Mouse (Mus musculus) Patski (cell line): ENCODE measurements around the gene Pllp. TPM values are rescaled to one million over a fixed set of nuclear protein-coding genes. Genes with fewer than 3 reads are reported as not detected.
A peak's percentile ranks its signal among the peaks of the same experiment; 100 is the strongest.

Experiments used
- ATAC-seq: fragments of 100-300 bp; one replicate; pipeline ENCODE4 v1.8.0; 2021
- CTCF ChIA-PET: fragments of 350-600 bp; sonication (Branson Sonifier 250); formaldehyde crosslinking; loops from one replicate; lab custom pipeline; 2022; ENCODE audit warnings: inconsistent platforms; lab: Charles Lee
- POLR2A ChIA-PET: fragments of 350-600 bp; sonication (Branson Sonifier 250); formaldehyde crosslinking; loops from one replicate; lab custom pipeline; 2022; ENCODE audit warnings: antibody characterized with exemption, inconsistent platforms; lab: Charles Lee
- DNase-seq: peaks from one replicate; pipeline ENCODE4 v3.0.0-alpha.2; 2011; ENCODE audit warnings: low read depth, low spot score
- H3K27me3 ChIP-seq: fragments of 371-371 bp; one replicate; pipeline ENCODE4 v1.5.1; 2021
- CTCF ChIP-seq: fragments of 100-300 bp; IDR thresholded peaks from one replicate; pipeline ENCODE4 v1.5.1; 2021
- in situ Hi-C: fragments of 300-500 bp; cut with MboI; formaldehyde crosslinking; loops from 3 replicates; pipeline ENCODE4 v1.11.1; 2018; ENCODE audit warnings: low pct_unique_long_range_greater_than_20kb, mixed read lengths
- polyA plus RNA-seq: library from polyadenylated mRNA; unstranded; gene quantifications from one replicate; pipeline ENCODE4 v1.2.3, GENCODE M21; 2021

Gene Pllp
- polyA plus RNA-seq, 1 experiment from 2014 or later: 0.56 TPM

DNA sequence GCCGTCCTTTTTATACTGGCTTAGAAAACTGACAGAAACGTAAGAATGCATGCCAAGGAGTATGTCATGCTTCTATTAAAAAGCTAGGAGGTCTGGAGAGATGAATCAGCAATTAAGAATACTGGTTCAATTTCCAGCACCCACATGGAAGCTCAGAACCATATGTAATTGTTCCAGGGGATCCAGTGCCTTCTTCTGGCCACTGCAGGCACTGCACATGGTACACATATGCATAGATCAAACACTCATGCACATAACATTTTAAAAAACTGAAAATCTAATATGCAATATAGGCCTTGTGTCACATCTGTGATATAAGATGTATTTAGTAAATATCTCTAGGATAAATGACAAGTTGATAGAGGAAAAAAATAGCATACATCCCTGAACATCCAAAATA, 38.0 kb downstream of the Pllp start:
- no peaks in the 10 kb centered on the region for H3K27me3 ChIP-seq
- CTCF ChIA-PET: interaction anchor here (0.7 to 1.7 kb wide), 3 partner anchors 12 to 28 kb away, joined by 3 to 4 read pairs (median 4); no protein-coding TSS in a partner anchor
- peak; percentile 57 for TF ChIP-seq CTCF

DNA sequence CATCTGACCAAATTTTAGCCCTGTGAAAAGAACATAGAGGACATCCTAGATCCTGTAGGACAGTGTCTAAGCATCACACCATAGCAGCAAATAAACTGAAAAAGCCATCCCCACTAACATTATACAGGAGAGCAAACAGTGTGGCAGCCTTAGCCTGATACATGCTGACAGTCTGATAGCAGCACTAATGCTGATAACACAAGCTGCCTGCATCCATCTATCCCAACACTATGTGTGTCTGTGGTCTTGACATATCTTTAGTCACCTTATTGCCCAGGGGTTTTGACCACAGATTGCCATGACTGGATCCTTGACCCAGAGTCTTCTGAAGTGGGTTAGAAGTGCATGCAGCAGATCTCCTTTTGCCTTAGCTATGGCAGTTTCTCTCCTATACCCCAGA, 41.1 kb downstream of the Pllp start:
- H3K27me3 ChIP-seq: no peaks in the 10 kb centered on the region
- POLR2A ChIA-PET: no interaction called here
- ATAC-seq (no peak), DNase-seq (no peak)
- TF ChIP-seq CTCF: no peak
- CTCF ChIA-PET: interaction anchor here (1.1 to 1.4 kb wide), 2 partner anchors 9 to 10 kb away, joined by 3 read pairs; no protein-coding TSS in a partner anchor
- in situ Hi-C loops: no loop called here

More for the DNA sequence above, 38.0 kb downstream of the Pllp start:
- in situ Hi-C loops: no loop called here
- POLR2A ChIA-PET: no interaction called here
- no peak for DNase-seq
- no peak for ATAC-seq

- H3K27me3 ChIP-seq: no peaks in the 10 kb centered on the region
- POLR2A ChIA-PET: no interaction called here
- in situ Hi-C loops: no loop called here
- no peak for ATAC-seq
- DNase-seq: no peak
- CTCF ChIA-PET: no interaction called here
- no peak for TF ChIP-seq CTCF
Measured at GRCm38 (mm10) chr8:94652951-94653350, 43.1 kb downstream of the Pllp start.

DNA sequence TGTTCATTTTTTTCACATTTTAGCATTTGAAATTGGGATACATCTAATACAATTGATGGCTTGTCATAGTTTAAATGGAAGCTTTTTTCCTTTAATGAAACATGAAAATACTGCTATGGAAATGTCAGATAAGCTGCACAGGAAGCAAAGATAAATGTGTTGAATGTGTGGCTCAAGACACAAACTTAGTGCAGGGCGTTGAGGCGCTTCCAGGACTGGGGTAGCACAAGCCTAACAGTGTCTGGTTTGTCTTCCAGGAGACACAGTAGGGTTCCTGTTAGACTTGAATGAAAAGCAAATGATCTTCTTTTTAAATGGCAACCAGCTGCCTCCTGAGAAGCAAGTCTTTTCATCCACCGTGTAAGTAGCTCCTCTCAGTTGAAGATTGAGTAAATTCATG, 46.6 kb downstream of the Pllp start:
- ChIA-PET CTCF (interaction anchor here (0.8 to 1.8 kb wide), 3 partner anchors 12 to 20 kb away, joined by 3 to 4 read pairs (median 4); no protein-coding TSS in a partner anchor), POLR2A (no interaction called here)
- ATAC-seq (no peak), DNase-seq (no peak)
- in situ Hi-C loops: no loop called here
- TF ChIP-seq CTCF: no peak
- no peaks in the 10 kb centered on the region for H3K27me3 ChIP-seq

- CTCF ChIA-PET: interaction anchor here (1.4 kb wide), 1 partner anchor 11 kb away, joined by 3 read pairs; no protein-coding TSS in a partner anchor
Measured at GRCm38 (mm10) chr8:94646165-94646564, 49.9 kb downstream of the Pllp start.

GRCm38 (mm10) chr8:94645202-94645601, 50.9 kb downstream of the Pllp start:
- no peak for TF ChIP-seq CTCF
- H3K27me3 ChIP-seq: no peaks in the 10 kb centered on the region
- ATAC-seq (no peak), DNase-seq (no peak)
- ChIA-PET CTCF (interaction anchor here (0.9 kb wide), 1 partner anchor 10 kb away, joined by 3 read pairs; no protein-coding TSS in a partner anchor), POLR2A (no interaction called here)
- in situ Hi-C loops: no loop called here

More at GRCm38 (mm10) chr8:94646165-94646564, 49.9 kb downstream of the Pllp start:
- no peak for TF ChIP-seq CTCF
- no peaks in the 10 kb centered on the region for H3K27me3 ChIP-seq
- DNase-seq: no peak
- POLR2A ChIA-PET: interaction anchor here (0.5 kb wide), 1 partner anchor 8 kb away, joined by 6 read pairs; no protein-coding TSS in a partner anchor
- no peak for ATAC-seq
- in situ Hi-C loops: no loop called here

- CTCF ChIA-PET: interaction anchor here (0.7 kb wide), 1 partner anchor 15 kb away, joined by 3 read pairs; no protein-coding TSS in a partner anchor
- POLR2A ChIA-PET: no interaction called here
- H3K27me3 ChIP-seq: no peaks in the 10 kb centered on the region
- peak; percentile 22 for TF ChIP-seq CTCF
- no peak for DNase-seq
- in situ Hi-C loops: no loop called here
- ATAC-seq: no peak
Measured at GRCm38 (mm10) chr8:94641938-94642337, 54.1 kb downstream of the Pllp start.

GRCm38 (mm10) chr8:94641183-94641582, 54.9 kb downstream of the Pllp start:
- TF ChIP-seq CTCF: no peak
- no peak for DNase-seq
- H3K27me3 ChIP-seq: no peaks in the 10 kb centered on the region
- in situ Hi-C loops: no loop called here
- ChIA-PET POLR2A (no interaction called here), CTCF (interaction anchor here (0.7 kb wide), 1 partner anchor 15 kb away, joined by 3 read pairs; no protein-coding TSS in a partner anchor)
- ATAC-seq: no peak

- DNase-seq (no peak), ATAC-seq (no peak)
- no peak for TF ChIP-seq CTCF
- CTCF ChIA-PET: no interaction called here
- H3K27me3 ChIP-seq: no peaks in the 10 kb centered on the region
- in situ Hi-C loops: no loop called here
- POLR2A ChIA-PET: interaction anchor here (0.6 kb wide), 1 partner anchor 26 kb away, joined by 3 read pairs; no protein-coding TSS in a partner anchor
Measured at GRCm38 (mm10) chr8:94634211-94634610, 61.9 kb downstream of the Pllp start.

DNA sequence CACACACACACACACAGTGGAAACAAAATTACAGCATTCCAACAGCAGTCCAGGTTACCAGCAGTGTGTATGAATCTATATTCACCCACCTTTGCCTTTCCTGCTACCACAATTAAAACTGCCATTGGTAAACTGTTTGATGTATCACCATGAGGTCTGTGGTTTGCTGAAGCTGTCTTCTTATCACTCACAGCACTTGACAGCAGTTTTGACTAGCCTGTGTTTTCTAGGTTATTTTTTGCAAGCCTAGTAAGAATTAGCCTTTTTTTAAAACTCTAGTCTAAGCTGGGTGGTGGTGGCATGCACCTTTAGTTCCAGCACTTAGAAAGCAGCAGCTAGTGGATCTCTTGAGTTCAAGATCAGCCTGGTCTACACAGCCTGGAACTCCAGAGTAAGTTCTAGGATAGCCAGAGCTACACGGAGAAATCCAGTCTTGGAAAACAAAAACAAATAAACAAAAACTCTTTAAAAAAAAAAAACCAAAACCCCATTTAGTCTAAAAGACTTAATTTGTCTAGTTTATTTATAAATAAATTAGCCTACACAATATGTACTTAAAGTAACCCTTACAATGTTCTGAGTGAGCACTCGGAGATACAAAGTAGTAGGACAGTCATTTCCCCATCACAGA, 62.4 kb downstream of the Pllp start:
- in situ Hi-C loops: no loop called here
- DNase-seq: no peak
- ChIA-PET CTCF (no interaction called here), POLR2A (interaction anchor here (0.6 kb wide), 1 partner anchor 19 kb away, joined by 4 read pairs; no protein-coding TSS in a partner anchor)
- H3K27me3 ChIP-seq: no peaks in the 10 kb centered on the region
- no peak for TF ChIP-seq CTCF
- ATAC-seq: no peak

Other genes with a start within 250 kb of the Pllp start
- 51.2 TPM for gene Cpne2, start 163.3 kb downstream of the Pllp start, polyA plus RNA-seq
- gene Rspry1, start 94.3 kb downstream of the Pllp start, polyA plus RNA-seq: 25.9 TPM
- 75.9 TPM for gene Fam192a, start 94.3 kb downstream of the Pllp start, polyA plus RNA-seq
- gene Arl2bp, start 29.7 kb downstream of the Pllp start, polyA plus RNA-seq: 103 TPM
- gene Ccl22, start 49.3 kb upstream of the Pllp start, polyA plus RNA-seq: not detected
- gene Cx3cl1, start 75.7 kb upstream of the Pllp start, polyA plus RNA-seq: 38.7 TPM
- 14.5 TPM for gene Ccl17, start 114.2 kb upstream of the Pllp start, polyA plus RNA-seq
- gene Coq9, start 142.0 kb upstream of the Pllp start, polyA plus RNA-seq: 114 TPM
- gene Ciapin1, start 142.1 kb upstream of the Pllp start, polyA plus RNA-seq: 128 TPM
- gene Polr2c, start 161.2 kb upstream of the Pllp start, polyA plus RNA-seq: 110 TPM
- gene Dok4, start 180.1 kb upstream of the Pllp start, polyA plus RNA-seq: 46.4 TPM
- gene Ccdc102a, start 221.8 kb upstream of the Pllp start, polyA plus RNA-seq: 39.7 TPM
- not detected for gene Adgrg5, start 227.4 kb upstream of the Pllp start, polyA plus RNA-seq